Mouse (Mus musculus) spleen, adult 2 months (tissue): ENCODE measurements at regions not wholly inside any gene's neighbourhood (a gene's known extent, or its start where the extent isn't known, plus 50 kb on each side); places are given as distances from the start of the nearest gene placed in this dataset.

Source experiments
- CTCF ChIP-seq: fragments of 200-500 bp; IDR thresholded peaks from 2 replicates; pipeline ENCODE4 v1.5.1; 2011; ENCODE audit warnings: mild to moderate bottlenecking, inconsistent platforms; ENCODE audit not compliant: insufficient read depth, insufficient read length, insufficient replicate concordance; ENCODE audit errors: extremely low read depth
- POLR2A ChIP-seq: fragments of 200-500 bp; IDR thresholded peaks from 2 replicates; pipeline ENCODE4 v1.6.1; 2011; ENCODE audit warnings: low read depth, low read length, inconsistent platforms

DNA sequence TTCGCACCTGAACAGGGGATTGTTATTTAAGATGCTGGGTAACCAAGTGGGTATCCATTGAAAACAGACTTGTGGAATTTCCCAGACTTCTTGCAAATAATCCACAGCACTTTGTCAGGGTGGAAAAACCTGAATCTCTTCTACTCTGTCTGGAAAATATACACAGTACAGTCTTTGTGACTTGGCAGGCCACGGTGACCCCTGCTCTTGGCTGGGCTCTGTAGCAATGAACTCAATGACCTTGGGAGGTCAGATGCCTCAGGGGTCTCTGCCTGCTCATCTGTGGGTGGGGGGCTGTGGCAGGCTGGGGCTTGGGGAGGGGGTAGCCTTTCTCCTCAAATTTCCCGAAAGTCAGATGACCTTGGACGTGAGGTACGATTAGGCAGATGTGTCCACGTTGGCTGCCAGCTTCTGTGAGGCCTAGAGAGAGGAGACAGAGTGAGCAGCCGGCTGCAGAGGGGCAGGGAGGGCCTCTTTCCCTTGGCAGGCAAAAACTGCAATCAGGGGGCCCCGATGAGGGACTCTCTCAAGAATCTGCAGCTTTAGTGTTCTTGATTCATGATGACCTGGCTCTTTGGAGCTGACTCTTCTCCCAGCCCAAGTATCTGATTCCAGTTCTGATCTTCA lies 108.4 kb downstream of the Edn3 start:
- TF ChIP-seq POLR2A: no peak
- no peak for TF ChIP-seq CTCF
